Mouse (Mus musculus): ENCODE data around the gene Ubr1. TPM values are rescaled to one million over a fixed set of nuclear protein-coding genes. Genes with fewer than 3 reads are reported as not detected.

Gene Ubr1
- total and polyA plus RNA-seq, 2 experiments from 2014 or later = 25.0 to 29.8 TPM

GRCm38 (mm10) chr2:120909556-120909955 is 61.0 kb downstream of the Ubr1 start:
- no peak overlapping the region for H3K9ac ChIP-seq
- no peaks in the 10 kb centered on the region for H3K27me3 ChIP-seq (ENCODE audit: insufficient read depth, low read length)
- no peaks in the 10 kb centered on the region for H3K4me1 ChIP-seq (ENCODE audit: insufficient read depth)
- no peak for TF ChIP-seq CTCF (IDR thresholded peaks at IDR 0.05; ENCODE audit: low read depth)
- ATAC-seq (no peak), DNase-seq (no peak)
- no peak overlapping the region for H3K27ac ChIP-seq (ENCODE audit: low read depth, low read length)
- WGBS = 76% methylated on average over 4 of the region's 4 CpGs
- no peak overlapping the region for H3K4me2 ChIP-seq (ENCODE audit: low read depth)
- H3K36me3 ChIP-seq (ENCODE audit: insufficient read depth) = peaks cover 33% of the 10 kb centered on the region
- no peaks in the 10 kb centered on the region for H3K9me3 ChIP-seq (ENCODE audit: low read length)
- H3K4me3 ChIP-seq (ENCODE audit: low read depth, low read length) = no peak overlapping the region

- no peak overlapping the region for H3K9ac ChIP-seq
- H3K9me3 ChIP-seq (ENCODE audit: low read length) = no peaks in the 10 kb centered on the region
- peaks cover 74% of the 10 kb centered on the region for H3K36me3 ChIP-seq (ENCODE audit: insufficient read depth)
- no peak overlapping the region for H3K4me3 ChIP-seq (ENCODE audit: low read depth, low read length)
- no peaks in the 10 kb centered on the region for H3K27me3 ChIP-seq (ENCODE audit: insufficient read depth, low read length)
- DNase-seq (no peak), ATAC-seq (no peak)
- H3K4me1 ChIP-seq (ENCODE audit: insufficient read depth) = no peaks in the 10 kb centered on the region
- H3K4me2 ChIP-seq (ENCODE audit: low read depth) = no peak overlapping the region
- WGBS = 100% methylated on average over 3 of the region's 3 CpGs
- H3K27ac ChIP-seq (ENCODE audit: low read depth, low read length) = no peak overlapping the region
- no peak for TF ChIP-seq CTCF (IDR thresholded peaks at IDR 0.05; ENCODE audit: low read depth)
These were observed 74.2 kb downstream of the Ubr1 start for GRCm38 (mm10) chr2:120896361-120896760.

DNA sequence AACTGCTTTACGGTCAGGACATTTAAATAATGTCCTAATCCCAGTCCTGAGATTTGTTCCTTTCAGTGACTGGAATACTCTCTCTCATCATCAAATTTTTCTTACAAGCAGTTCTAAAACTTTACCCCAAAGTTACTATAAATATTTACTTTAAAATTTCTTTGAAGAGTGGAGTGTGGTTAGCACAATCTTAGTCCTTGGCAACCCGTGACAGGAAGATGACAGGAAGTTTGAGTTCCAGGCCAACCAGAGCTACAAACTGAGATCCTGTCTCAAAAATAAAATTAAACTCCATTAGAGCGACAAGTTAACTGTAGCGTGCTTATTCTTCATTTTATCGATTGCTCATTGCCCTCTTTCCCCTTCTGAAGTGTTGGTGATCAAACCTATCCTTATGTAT is 82.9 kb downstream of the Ubr1 start:
- no peak overlapping the region for H3K4me3 ChIP-seq (ENCODE audit: low read depth, low read length)
- TF ChIP-seq CTCF (IDR thresholded peaks at IDR 0.05; ENCODE audit: low read depth) = no peak
- no peaks in the 10 kb centered on the region for H3K4me1 ChIP-seq (ENCODE audit: insufficient read depth)
- H3K27me3 ChIP-seq (ENCODE audit: insufficient read depth, low read length) = no peaks in the 10 kb centered on the region
- ATAC-seq (no peak), DNase-seq (no peak)
- no peak overlapping the region for H3K9ac ChIP-seq
- 95% methylated on average over 5 of the region's 5 CpGs for WGBS
- no peak overlapping the region for H3K4me2 ChIP-seq (ENCODE audit: low read depth)
- H3K27ac ChIP-seq (ENCODE audit: low read depth, low read length) = no peak overlapping the region
- no peaks in the 10 kb centered on the region for H3K9me3 ChIP-seq (ENCODE audit: low read length)
- peaks cover 49% of the 10 kb centered on the region for H3K36me3 ChIP-seq (ENCODE audit: insufficient read depth)

GRCm38 (mm10) chr2:120873192-120873591 is 97.3 kb downstream of the Ubr1 start:
- Histone ChIP-seq H3K4me1 (ENCODE audit: insufficient read depth) (no peaks in the 10 kb centered on the region), H3K27me3 (ENCODE audit: insufficient read depth, low read length) (no peaks in the 10 kb centered on the region), H3K4me2 (ENCODE audit: low read depth) (no peak overlapping the region), H3K9ac (no peak overlapping the region), H3K27ac (ENCODE audit: low read depth, low read length) (no peak overlapping the region), H3K9me3 (ENCODE audit: low read length) (no peaks in the 10 kb centered on the region), H3K4me3 (ENCODE audit: low read depth, low read length) (no peak overlapping the region), H3K36me3 (ENCODE audit: insufficient read depth) (peaks cover 53% of the 10 kb centered on the region)
- TF ChIP-seq CTCF (IDR thresholded peaks at IDR 0.05; ENCODE audit: low read depth) = no peak
- DNase-seq (no peak), ATAC-seq (no peak)
- 80% methylated on average over 2 of the region's 2 CpGs for WGBS

DNA sequence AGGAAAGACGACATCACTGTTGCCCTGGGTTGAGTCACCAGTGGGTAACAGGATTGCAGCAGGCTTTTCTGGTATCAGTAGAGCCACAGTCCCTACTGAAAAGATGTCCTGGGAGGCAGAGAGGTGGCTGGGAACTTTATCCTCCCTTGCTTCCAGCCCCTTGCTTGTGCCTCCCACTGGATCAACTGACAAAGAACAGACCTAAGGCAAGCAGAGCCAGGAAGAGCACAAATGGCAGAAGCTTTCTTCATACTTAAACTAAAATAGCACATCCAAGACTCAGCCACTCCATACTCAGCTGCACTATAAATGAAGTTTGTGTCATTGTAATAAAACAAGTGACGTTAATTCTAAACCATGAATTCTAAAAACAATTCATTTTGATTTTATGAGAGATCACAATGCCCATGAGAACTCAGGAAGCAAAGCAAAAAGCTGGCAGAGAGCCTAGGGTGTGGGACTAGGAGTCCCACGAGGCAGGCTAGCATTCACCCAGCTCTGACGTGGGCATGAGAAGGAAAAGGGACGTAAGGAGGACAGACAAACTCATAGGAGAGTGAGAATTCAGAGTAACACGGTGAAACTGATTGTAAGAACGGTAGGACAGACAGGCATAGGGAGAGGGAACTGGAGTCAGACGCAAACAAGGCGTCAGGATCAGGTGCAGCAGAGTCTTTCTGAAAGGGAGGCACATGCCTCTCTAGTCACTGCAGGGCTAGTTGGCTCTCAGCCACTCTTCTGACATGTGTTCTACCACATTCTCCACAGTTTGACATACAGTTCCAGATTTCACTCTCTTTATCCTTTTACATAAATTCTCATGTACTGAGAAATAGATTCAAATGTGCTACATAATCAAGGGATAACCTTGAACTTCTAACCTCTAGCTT is 98.8 kb downstream of the Ubr1 start:
- WGBS = 59% methylated on average over 9 of the region's 9 CpGs
- Histone ChIP-seq H3K9me3 (ENCODE audit: low read length) (no peaks in the 10 kb centered on the region), H3K9ac (no peak overlapping the region; the same call in 1 of the 2 replicates), H3K36me3 (ENCODE audit: insufficient read depth) (peaks cover 56% of the 10 kb centered on the region), H3K27me3 (ENCODE audit: insufficient read depth, low read length) (no peaks in the 10 kb centered on the region), H3K4me3 (ENCODE audit: low read depth, low read length) (no peak overlapping the region), H3K27ac (ENCODE audit: low read depth, low read length) (no peak overlapping the region), H3K4me2 (ENCODE audit: low read depth) (no peak overlapping the region), H3K4me1 (ENCODE audit: insufficient read depth) (no peaks in the 10 kb centered on the region)
- DNase-seq = peak; percentile 18
- no peak for TF ChIP-seq CTCF (IDR thresholded peaks at IDR 0.05; ENCODE audit: low read depth)
- ATAC-seq = peak; percentile 50; the same call in 1 of the 2 replicates

- Histone ChIP-seq H3K36me3 (ENCODE audit: insufficient read depth) (peaks cover 62% of the 10 kb centered on the region), H3K27ac (ENCODE audit: low read depth, low read length) (no peak overlapping the region), H3K9ac (no peak overlapping the region), H3K9me3 (ENCODE audit: low read length) (no peaks in the 10 kb centered on the region), H3K4me3 (ENCODE audit: low read depth, low read length) (no peak overlapping the region), H3K4me2 (ENCODE audit: low read depth) (no peak overlapping the region), H3K27me3 (ENCODE audit: insufficient read depth, low read length) (no peaks in the 10 kb centered on the region), H3K4me1 (ENCODE audit: insufficient read depth) (no peaks in the 10 kb centered on the region)
- no peak for TF ChIP-seq CTCF (IDR thresholded peaks at IDR 0.05; ENCODE audit: low read depth)
- 84% methylated on average over 5 of the region's 5 CpGs for WGBS
- DNase-seq = no peak
- no peak for ATAC-seq
These were observed 103.2 kb downstream of the Ubr1 start for GRCm38 (mm10) chr2:120867336-120867735.

DNA sequence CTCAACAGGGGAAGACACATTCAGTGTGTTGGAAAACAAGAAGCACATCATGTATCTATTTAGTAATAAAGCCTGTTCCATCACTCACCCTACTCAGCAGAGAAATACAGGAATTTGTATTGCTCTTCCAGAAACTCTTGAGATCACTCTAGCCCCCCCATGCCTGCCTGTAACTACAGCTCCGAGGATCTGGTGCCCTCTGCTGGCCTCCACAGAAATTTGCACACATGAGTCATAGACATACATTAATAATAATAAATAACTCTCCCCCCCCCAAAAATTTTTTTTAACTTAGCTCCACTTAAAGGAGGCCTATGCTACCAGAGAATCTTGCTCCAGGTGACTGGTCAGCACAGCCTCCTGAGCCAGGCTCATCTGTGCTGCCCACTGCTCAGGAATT is 104.0 kb downstream of the Ubr1 start:
- Histone ChIP-seq H3K9ac (no peak overlapping the region), H3K4me3 (ENCODE audit: low read depth, low read length) (no peak overlapping the region), H3K27ac (ENCODE audit: low read depth, low read length) (no peak overlapping the region), H3K27me3 (ENCODE audit: insufficient read depth, low read length) (no peaks in the 10 kb centered on the region), H3K4me2 (ENCODE audit: low read depth) (no peak overlapping the region), H3K4me1 (ENCODE audit: insufficient read depth) (no peaks in the 10 kb centered on the region), H3K36me3 (ENCODE audit: insufficient read depth) (peaks cover 67% of the 10 kb centered on the region), H3K9me3 (ENCODE audit: low read length) (no peaks in the 10 kb centered on the region)
- 22% methylated on average over 1 of the region's 1 CpGs for WGBS
- TF ChIP-seq CTCF (IDR thresholded peaks at IDR 0.05; ENCODE audit: low read depth) = peak; percentile 71
- ATAC-seq (no peak), DNase-seq (peak; percentile 56)
